Mouse (Mus musculus) intestine, embryonic 14.5 days (tissue): Measurements from ENCODE around the gene Vgll4. TPM values are rescaled to one million over a fixed set of nuclear protein-coding genes. Genes with fewer than 3 reads are reported as not detected.
A peak's percentile ranks its signal among the peaks of the same experiment; 100 is the strongest.

Experiments used
- ATAC-seq: fragments of 200-750 bp; cut with Nextera tagmentation; replicated peaks from 2 replicates; pipeline ENCODE4 v1.8.0; 2017; ENCODE audit warnings: low read depth, moderate number of reproducible peaks, moderate TSS enrichment, moderate library complexity; ENCODE audit not compliant: low FRiP score, low TSS enrichment
- DNase-seq: peaks from one replicate; pipeline ENCODE4 v3.0.0-alpha.2; 2018; ENCODE audit warnings: low spot score
- H3K27ac ChIP-seq: fragments of 300-500 bp; sonication (generic); 2 replicates; pipeline ENCODE4 v1.5.1; 2014; ENCODE audit warnings: low read depth, mild to moderate bottlenecking, control low read depth
- H3K27me3 ChIP-seq: fragments of 300-500 bp; sonication (generic); replicated peaks from 2 replicates; pipeline ENCODE4 v1.6.1; 2014; ENCODE audit warnings: low read length, control low read depth; ENCODE audit not compliant: control insufficient read depth, insufficient read depth
- H3K36me3 ChIP-seq: fragments of 300-500 bp; sonication (generic); 2 replicates; pipeline ENCODE4 v1.6.1; 2014; ENCODE audit warnings: low read length, control low read depth; ENCODE audit not compliant: control insufficient read depth, insufficient read depth
- H3K4me1 ChIP-seq: fragments of 300-500 bp; sonication (generic); replicated peaks from 2 replicates; pipeline ENCODE4 v1.6.1; 2014; ENCODE audit warnings: low read length, control low read depth, mixed read lengths; ENCODE audit not compliant: control insufficient read depth, insufficient read depth
- H3K4me2 ChIP-seq: fragments of 300-500 bp; sonication (generic); 2 replicates; pipeline ENCODE4 v1.6.1; 2014; ENCODE audit warnings: low read length
- H3K4me3 ChIP-seq: fragments of 300-500 bp; sonication (generic); 2 replicates; pipeline ENCODE4 v1.5.1; 2014; ENCODE audit warnings: low read depth, low read length, control low read depth, mixed read lengths
- H3K9ac ChIP-seq: fragments of 300-500 bp; sonication (generic); 2 replicates; pipeline ENCODE4 v1.6.1; 2014; ENCODE audit warnings: mild to moderate bottlenecking, low read length
- H3K9me3 ChIP-seq: fragments of 300-500 bp; sonication (generic); 2 replicates; pipeline ENCODE4 v1.6.1; 2016; ENCODE audit warnings: low read length, control low read depth; ENCODE audit not compliant: control insufficient read depth
- WGBS: fragments of 180-500 bp; shearing (Covaris S2); extraction: QIAGEN DNeasy Blood & Tissue Kit; methylation state at CpG from one replicate; pipeline ENCODE4 v1.1.7; 2014; 5-methylcytosine and 5-hydroxymethylcytosine counted together
- polyA plus RNA-seq: library from polyadenylated mRNA; unstranded; fragments of >200 nt; fragmentation: Nextera tagmentation; extraction: Ambion mirVana; gene quantifications from 2 replicates; pipeline ENCODE4 v1.2.1, GENCODE M21; 2014

The Vgll4 gene
- polyA plus RNA-seq, 1 experiment from 2014 or later: 72.0 TPM

- Histone ChIP-seq H3K27me3 (no peaks in the 10 kb centered on the region), H3K27ac (no peak overlapping the region), H3K9ac (no peak overlapping the region), H3K4me1 (peaks cover 29% of the 10 kb centered on the region), H3K4me3 (no peak overlapping the region), H3K36me3 (no peaks in the 10 kb centered on the region; the same call in 1 of the 2 replicates), H3K4me2 (no peak overlapping the region), H3K9me3 (no peaks in the 10 kb centered on the region)
- ATAC-seq: no peak
- WGBS: 65% methylated on average over 8 of the region's 8 CpGs
- no peak for DNase-seq
Observed at GRCm38 (mm10) chr6:114905253-114906028, 64.4 kb downstream of the Vgll4 start.

- ATAC-seq (no peak), DNase-seq (no peak)
- H3K36me3 ChIP-seq: no peaks in the 10 kb centered on the region; the same call in 1 of the 2 replicates
- 92% methylated on average over 3 of the region's 3 CpGs for WGBS
- no peaks in the 10 kb centered on the region for H3K27me3 ChIP-seq
- H3K4me2 ChIP-seq: no peak overlapping the region
- peaks cover 35% of the 10 kb centered on the region for H3K4me1 ChIP-seq
- H3K4me3 ChIP-seq: no peak overlapping the region
- H3K27ac ChIP-seq: no peak overlapping the region
- H3K9me3 ChIP-seq: no peaks in the 10 kb centered on the region
- H3K9ac ChIP-seq: no peak overlapping the region
Observed at GRCm38 (mm10) chr6:114904818-114905217, 65.0 kb downstream of the Vgll4 start.

GRCm38 (mm10) chr6:114904233-114904632, 65.6 kb downstream of the Vgll4 start:
- WGBS: 61% methylated on average over 6 of the region's 6 CpGs
- Histone ChIP-seq H3K27ac (no peak overlapping the region), H3K9ac (no peak overlapping the region), H3K4me1 (peaks cover 40% of the 10 kb centered on the region), H3K36me3 (peaks cover 4% of the 10 kb centered on the region), H3K27me3 (no peaks in the 10 kb centered on the region), H3K4me2 (no peak overlapping the region), H3K9me3 (no peaks in the 10 kb centered on the region), H3K4me3 (no peak overlapping the region)
- no peak for DNase-seq
- ATAC-seq: no peak

- Histone ChIP-seq H3K27ac (peak overlapping the region; percentile 9; the same call in 1 of the 2 replicates), H3K27me3 (no peaks in the 10 kb centered on the region), H3K9me3 (no peaks in the 10 kb centered on the region), H3K4me3 (no peak overlapping the region), H3K36me3 (peaks cover 7% of the 10 kb centered on the region), H3K4me2 (peak overlapping the region; percentile 21), H3K9ac (no peak overlapping the region), H3K4me1 (peaks cover 40% of the 10 kb centered on the region)
- DNase-seq (no peak), ATAC-seq (0 out of 2 replicates have a peak, but pooled peaks have one; percentile 29)
- WGBS: 42% methylated on average over 4 of the region's 4 CpGs
Observed at GRCm38 (mm10) chr6:114901921-114902320, 67.9 kb downstream of the Vgll4 start.

- H3K27me3 ChIP-seq: no peaks in the 10 kb centered on the region
- no peaks in the 10 kb centered on the region for H3K9me3 ChIP-seq
- peak; percentile 90 for DNase-seq
- 4% methylated on average over 12 of the region's 12 CpGs for WGBS
- 0 out of 2 replicates have a peak overlapping the region, but pooled peaks have one; percentile 9 for H3K27ac ChIP-seq
- no peak overlapping the region for H3K4me3 ChIP-seq
- H3K36me3 ChIP-seq: peaks cover 7% of the 10 kb centered on the region
- peaks cover 40% of the 10 kb centered on the region for H3K4me1 ChIP-seq
- no peak overlapping the region for H3K9ac ChIP-seq
- ATAC-seq: peak; percentile 83
- H3K4me2 ChIP-seq: peak overlapping the region; percentile 21
Observed at GRCm38 (mm10) chr6:114901321-114901824, 68.4 kb downstream of the Vgll4 start.

GRCm38 (mm10) chr6:114900194-114900593, 69.6 kb downstream of the Vgll4 start:
- 41% methylated on average over 10 of the region's 10 CpGs for WGBS
- ATAC-seq: no peak
- Histone ChIP-seq H3K27me3 (no peaks in the 10 kb centered on the region), H3K4me3 (no peak overlapping the region), H3K9ac (no peak overlapping the region), H3K36me3 (peaks cover 7% of the 10 kb centered on the region), H3K4me1 (peaks cover 40% of the 10 kb centered on the region), H3K4me2 (peak overlapping the region; percentile 31), H3K9me3 (no peaks in the 10 kb centered on the region), H3K27ac (0 out of 2 replicates have a peak overlapping the region, but pooled peaks have one; percentile 41)
- no peak for DNase-seq

GRCm38 (mm10) chr6:114899652-114900051, 70.1 kb downstream of the Vgll4 start:
- Histone ChIP-seq H3K4me3 (no peak overlapping the region), H3K4me1 (peaks cover 42% of the 10 kb centered on the region), H3K27me3 (no peaks in the 10 kb centered on the region), H3K9me3 (no peaks in the 10 kb centered on the region), H3K4me2 (peak overlapping the region; percentile 31; the same call in 1 of the 2 replicates), H3K9ac (no peak overlapping the region), H3K27ac (0 out of 2 replicates have a peak overlapping the region, but pooled peaks have one; percentile 41), H3K36me3 (peaks cover 7% of the 10 kb centered on the region)
- ATAC-seq: no peak
- 22% methylated on average over 7 of the region's 7 CpGs for WGBS
- no peak for DNase-seq

- no peak overlapping the region for H3K27ac ChIP-seq
- no peaks in the 10 kb centered on the region for H3K9me3 ChIP-seq
- no peak overlapping the region for H3K9ac ChIP-seq
- H3K4me3 ChIP-seq: no peak overlapping the region
- peaks cover 7% of the 10 kb centered on the region for H3K36me3 ChIP-seq
- ATAC-seq (no peak), DNase-seq (no peak)
- peaks cover 49% of the 10 kb centered on the region for H3K4me1 ChIP-seq
- no peaks in the 10 kb centered on the region for H3K27me3 ChIP-seq
- WGBS: 87% methylated on average over 4 of the region's 4 CpGs
- no peak overlapping the region for H3K4me2 ChIP-seq
Observed at GRCm38 (mm10) chr6:114898949-114899348, 70.8 kb downstream of the Vgll4 start.
